Mouse (Mus musculus) megakaryocyte, embryonic 14.5 days (primary cell): ENCODE data around the gene Cnpy1.

Source experiments
- FLI1 ChIP-seq: IDR thresholded peaks from 2 replicates; pipeline ENCODE4 v1.6.1; 2012; ENCODE audit warnings: low read length, inconsistent platforms, mixed read lengths
- GATA1 ChIP-seq: IDR thresholded peaks from 3 replicates; pipeline ENCODE4 v1.6.1; 2012; ENCODE audit warnings: mixed read lengths, low read length, inconsistent platforms, borderline replicate concordance

- TF ChIP-seq FLI1 (no peak), GATA1 (no peak)
Measured at GRCm38 (mm10) chr5:28169166-28169801, 76.3 kb downstream of the Cnpy1 start.
